Mouse (Mus musculus): ENCODE data around the gene Cux2. TPM values are rescaled to one million over a fixed set of nuclear protein-coding genes. Genes with fewer than 3 reads are reported as not detected.

Gene Cux2
- polyA plus RNA-seq, 1 experiment from 2014 or later: 8.0 TPM

DNA sequence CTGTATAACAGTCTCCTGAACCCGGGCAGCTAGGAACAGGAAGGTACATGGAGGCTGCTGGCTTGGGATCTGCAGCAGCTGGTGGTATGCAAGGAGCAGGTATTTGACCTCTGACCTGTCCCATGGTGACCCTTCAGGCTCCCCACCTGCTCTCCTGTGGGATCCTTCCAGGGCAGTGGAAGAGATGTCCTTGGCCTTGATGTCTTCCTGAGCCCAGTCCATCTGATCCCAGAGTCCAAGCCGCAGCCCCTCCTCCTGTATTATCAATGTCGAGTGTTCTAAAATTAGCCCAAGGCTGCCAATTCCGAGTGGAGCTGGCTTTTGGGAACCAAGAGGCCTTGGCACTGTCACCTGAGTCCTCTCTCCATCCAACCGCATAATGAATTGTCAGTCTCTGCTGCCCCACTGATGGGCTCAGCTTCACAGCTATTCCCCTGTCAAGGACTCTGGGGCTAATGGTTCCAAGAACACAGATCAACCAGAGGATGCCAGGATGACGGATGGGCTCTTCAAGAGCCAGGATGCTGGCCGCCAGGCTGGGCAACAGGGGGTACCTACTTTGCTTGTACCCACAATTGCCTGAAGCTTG is 103.2 kb downstream of the Cux2 start:
- peaks cover 9% of the 10 kb centered on the region; the same call in 1 of the 2 replicates for H3K27me3 ChIP-seq (ENCODE audit: insufficient read depth, poor library complexity, severe bottlenecking)
- H3K27ac ChIP-seq: no peak overlapping the region; the same call in 1 of the 2 replicates
- H3K4me1 ChIP-seq: peaks cover 53% of the 10 kb centered on the region
- no peak overlapping the region for H3K4me3 ChIP-seq
- DNase-seq (ENCODE audit: low spot score): no peak
- 54% methylated on average over 7 of the region's 7 CpGs for WGBS
- H3K9me3 ChIP-seq: no peaks in the 10 kb centered on the region
- no peaks in the 10 kb centered on the region for H3K36me3 ChIP-seq

GRCm38 (mm10) chr5:121945819-121946218 is 104.1 kb downstream of the Cux2 start:
- no peaks in the 10 kb centered on the region for H3K36me3 ChIP-seq
- H3K4me1 ChIP-seq: peaks cover 57% of the 10 kb centered on the region
- H3K27me3 ChIP-seq (ENCODE audit: insufficient read depth, poor library complexity, severe bottlenecking): peaks cover 9% of the 10 kb centered on the region; the same call in 1 of the 2 replicates
- no peak overlapping the region for H3K4me3 ChIP-seq
- 42% methylated on average over 6 of the region's 6 CpGs for WGBS
- peak; percentile 87 for DNase-seq (ENCODE audit: low spot score)
- H3K27ac ChIP-seq: no peak overlapping the region
- no peaks in the 10 kb centered on the region for H3K9me3 ChIP-seq

DNA sequence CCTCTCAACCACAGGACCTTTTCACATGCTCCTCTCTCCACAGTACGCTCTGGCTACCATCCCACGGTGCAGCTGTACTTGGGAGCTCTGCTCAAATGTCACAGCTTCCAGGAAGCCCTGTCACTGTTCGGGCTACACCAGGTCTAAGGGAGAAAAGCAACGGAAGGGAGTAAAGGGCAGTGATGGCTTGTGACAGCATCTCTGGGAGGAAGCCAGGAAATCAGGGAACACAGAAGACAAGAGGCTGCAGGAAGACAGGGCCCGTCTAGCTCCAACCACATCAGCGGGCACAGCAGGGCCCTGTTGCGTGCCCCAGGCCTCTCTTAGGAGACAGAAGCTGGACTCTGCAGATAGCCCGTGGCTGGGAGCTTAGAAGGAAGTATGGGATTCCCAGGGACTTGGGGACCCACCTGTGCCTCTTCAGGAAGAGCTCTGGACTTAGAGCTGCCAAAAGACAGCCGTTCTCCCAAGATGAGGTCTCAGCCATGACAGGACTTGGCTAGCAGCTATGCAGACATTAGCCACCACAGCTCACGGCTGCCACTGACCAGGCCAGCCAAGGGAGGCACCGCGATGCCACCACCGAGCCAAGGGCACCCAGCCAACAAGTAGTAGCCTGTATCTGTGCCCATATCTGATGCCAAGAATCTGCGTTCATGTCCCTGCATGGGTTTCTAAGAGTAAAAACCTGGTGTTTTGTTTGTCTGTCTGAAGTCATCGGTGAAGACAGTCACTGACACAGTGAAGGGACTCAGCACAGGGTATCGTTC is 105.7 kb downstream of the Cux2 start:
- WGBS: 85% methylated on average over 16 of the region's 16 CpGs
- Histone ChIP-seq H3K27ac (no peak overlapping the region), H3K9me3 (no peaks in the 10 kb centered on the region), H3K27me3 (ENCODE audit: insufficient read depth, poor library complexity, severe bottlenecking) (peaks cover 3% of the 10 kb centered on the region; the same call in 1 of the 2 replicates), H3K36me3 (no peaks in the 10 kb centered on the region), H3K4me3 (no peak overlapping the region), H3K4me1 (peaks cover 54% of the 10 kb centered on the region)
- DNase-seq (ENCODE audit: low spot score): no peak

- Histone ChIP-seq H3K4me3 (no peak overlapping the region), H3K36me3 (no peaks in the 10 kb centered on the region), H3K4me1 (peaks cover 54% of the 10 kb centered on the region), H3K27ac (no peak overlapping the region), H3K9me3 (no peaks in the 10 kb centered on the region), H3K27me3 (ENCODE audit: insufficient read depth, poor library complexity, severe bottlenecking) (no peaks in the 10 kb centered on the region)
- no peak for DNase-seq (ENCODE audit: low spot score)
- WGBS: 68% methylated on average over 7 of the region's 7 CpGs
These were observed 106.4 kb downstream of the Cux2 start for GRCm38 (mm10) chr5:121943472-121943871.

- Histone ChIP-seq H3K36me3 (no peaks in the 10 kb centered on the region), H3K4me1 (peaks cover 72% of the 10 kb centered on the region), H3K9me3 (no peaks in the 10 kb centered on the region), H3K4me3 (no peak overlapping the region), H3K27ac (peak overlapping the region; percentile 67), H3K27me3 (ENCODE audit: insufficient read depth, poor library complexity, severe bottlenecking) (peaks cover 18% of the 10 kb centered on the region; the same call in 1 of the 2 replicates)
- DNase-seq (ENCODE audit: low spot score): no peak
- WGBS: 40% methylated on average over 18 of the region's 18 CpGs
These were observed 111.6 kb downstream of the Cux2 start for GRCm38 (mm10) chr5:121938065-121938849.

DNA sequence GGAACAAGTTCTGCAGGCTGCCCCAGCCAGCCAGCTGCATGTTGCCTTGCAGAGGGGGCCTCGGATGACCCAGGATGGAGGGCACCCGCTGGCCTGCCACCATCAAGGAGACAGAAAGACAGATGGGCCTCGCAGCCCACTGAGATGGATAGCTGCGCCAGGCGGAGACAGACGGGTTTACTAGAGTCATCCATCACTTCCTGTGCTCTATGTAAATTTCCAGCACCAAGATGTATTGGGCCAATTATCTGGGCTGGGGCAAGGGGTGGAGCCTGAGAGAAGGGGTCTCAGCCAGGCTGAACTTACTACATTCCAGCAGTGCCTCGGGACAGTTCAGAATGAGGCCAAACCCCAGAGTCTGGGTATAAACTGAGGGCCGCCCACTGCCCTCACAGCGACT is 119.6 kb downstream of the Cux2 start:
- Histone ChIP-seq H3K36me3 (no peaks in the 10 kb centered on the region), H3K4me3 (no peak overlapping the region), H3K4me1 (peaks cover 43% of the 10 kb centered on the region), H3K27me3 (ENCODE audit: insufficient read depth, poor library complexity, severe bottlenecking) (peaks cover 50% of the 10 kb centered on the region), H3K9me3 (no peaks in the 10 kb centered on the region), H3K27ac (peak overlapping the region; percentile 47; the same call in 1 of the 2 replicates)
- WGBS: 47% methylated on average over 9 of the region's 9 CpGs
- DNase-seq (ENCODE audit: low spot score): no peak

DNA sequence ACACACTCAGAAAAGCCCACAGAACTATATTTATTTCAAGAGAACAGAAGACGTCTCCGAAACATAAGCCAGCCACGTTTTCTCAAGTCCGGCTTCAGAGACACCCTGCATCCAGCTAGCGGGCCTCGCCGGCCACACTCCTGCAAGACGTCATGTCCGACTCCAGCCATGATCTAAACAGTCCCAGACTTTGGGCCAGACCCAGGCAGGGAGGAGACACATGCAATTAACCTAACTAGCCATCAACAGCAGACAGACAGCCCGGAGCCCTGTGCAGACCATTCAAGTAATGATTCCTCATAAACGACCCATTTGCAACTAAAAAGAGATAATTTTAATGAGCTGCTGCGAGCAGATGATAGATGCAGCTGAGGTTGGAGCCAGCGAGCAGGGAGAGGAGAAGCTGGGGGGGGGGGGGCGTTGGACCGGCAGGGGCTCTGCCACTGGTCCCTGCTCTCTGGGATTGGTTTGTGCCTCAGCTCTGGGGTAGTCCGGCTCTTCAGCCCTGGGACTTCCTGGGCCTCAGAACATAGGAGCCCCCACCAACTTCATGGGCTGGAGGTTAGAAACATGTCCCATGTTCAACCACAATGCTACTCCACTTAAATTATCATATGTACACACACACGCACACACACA is 121.4 kb downstream of the Cux2 start:
- H3K4me1 ChIP-seq: peaks cover 35% of the 10 kb centered on the region

GRCm38 (mm10) chr5:121926543-121926814 is 123.4 kb downstream of the Cux2 start:
- no peak overlapping the region for H3K27ac ChIP-seq
- H3K36me3 ChIP-seq: no peaks in the 10 kb centered on the region
- no peak for DNase-seq (ENCODE audit: low spot score)
- no peak overlapping the region for H3K4me3 ChIP-seq
- H3K9me3 ChIP-seq: no peaks in the 10 kb centered on the region
- peaks cover 61% of the 10 kb centered on the region for H3K27me3 ChIP-seq (ENCODE audit: insufficient read depth, poor library complexity, severe bottlenecking)
- H3K4me1 ChIP-seq: peaks cover 27% of the 10 kb centered on the region
- WGBS: 4% methylated on average over 2 of the region's 2 CpGs

More for the DNA sequence above, 121.4 kb downstream of the Cux2 start:
- Histone ChIP-seq H3K9me3 (no peaks in the 10 kb centered on the region), H3K4me3 (no peak overlapping the region), H3K36me3 (no peaks in the 10 kb centered on the region), H3K27me3 (ENCODE audit: insufficient read depth, poor library complexity, severe bottlenecking) (peaks cover 60% of the 10 kb centered on the region), H3K27ac (no peak overlapping the region)
- DNase-seq (ENCODE audit: low spot score): no peak
- 60% methylated on average over 15 of the region's 17 CpGs for WGBS

- Histone ChIP-seq H3K4me3 (no peak overlapping the region), H3K9me3 (no peaks in the 10 kb centered on the region), H3K4me1 (peaks cover 27% of the 10 kb centered on the region), H3K27ac (no peak overlapping the region), H3K36me3 (no peaks in the 10 kb centered on the region), H3K27me3 (ENCODE audit: insufficient read depth, poor library complexity, severe bottlenecking) (peaks cover 61% of the 10 kb centered on the region)
- no peak for DNase-seq (ENCODE audit: low spot score)
- WGBS: 44% methylated on average over 28 of the region's 28 CpGs
These were observed 124.0 kb downstream of the Cux2 start for GRCm38 (mm10) chr5:121925751-121926542.

GRCm38 (mm10) chr5:121925291-121925690 is 124.6 kb downstream of the Cux2 start:
- H3K27ac ChIP-seq: no peak overlapping the region
- DNase-seq (ENCODE audit: low spot score): no peak
- peaks cover 33% of the 10 kb centered on the region for H3K4me1 ChIP-seq
- 36% methylated on average over 23 of the region's 23 CpGs for WGBS
- no peaks in the 10 kb centered on the region for H3K36me3 ChIP-seq
- no peak overlapping the region for H3K4me3 ChIP-seq
- peaks cover 61% of the 10 kb centered on the region for H3K27me3 ChIP-seq (ENCODE audit: insufficient read depth, poor library complexity, severe bottlenecking)
- no peaks in the 10 kb centered on the region for H3K9me3 ChIP-seq

DNA sequence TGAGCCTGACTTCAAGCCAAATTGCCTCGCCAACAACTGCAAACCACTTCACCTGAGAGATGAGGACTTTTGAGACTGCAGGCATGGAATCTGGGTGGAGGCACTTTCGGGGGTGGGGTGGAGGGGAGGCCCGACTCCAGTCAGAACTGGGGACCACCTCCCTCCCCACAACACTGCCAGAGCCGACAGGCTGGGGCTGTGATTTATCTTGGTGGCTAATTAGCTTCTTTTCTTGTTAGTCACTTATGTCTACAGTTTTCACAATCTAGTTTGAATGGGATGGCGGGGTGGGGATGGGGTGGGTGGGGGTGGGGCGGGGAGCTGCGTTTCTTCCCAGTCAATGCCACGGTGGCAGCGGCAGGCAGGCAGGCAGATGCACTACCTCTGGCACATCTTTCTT is 125.5 kb downstream of the Cux2 start:
- Histone ChIP-seq H3K9me3 (no peaks in the 10 kb centered on the region), H3K27me3 (ENCODE audit: insufficient read depth, poor library complexity, severe bottlenecking) (peaks cover 61% of the 10 kb centered on the region), H3K4me1 (peaks cover 28% of the 10 kb centered on the region), H3K4me3 (no peak overlapping the region), H3K36me3 (no peaks in the 10 kb centered on the region), H3K27ac (no peak overlapping the region)
- no peak for DNase-seq (ENCODE audit: low spot score)
- 28% methylated on average over 9 of the region's 9 CpGs for WGBS
